Mouse (Mus musculus) liver, embryonic 14.5 days (tissue): Measurements from ENCODE around the gene E2f1.

Source experiments
- CTCF ChIP-seq: IDR thresholded peaks from 2 replicates; pipeline ENCODE4 v1.5.1; 2016; ENCODE audit warnings: antibody characterized with exemption, low read depth, control low read depth
- EP300 ChIP-seq: IDR thresholded peaks from 2 replicates; pipeline ENCODE4 v1.6.1; 2016; ENCODE audit warnings: antibody characterized with exemption, low read depth

GRCm38 (mm10) chr2:154614841-154615576, 45.3 kb upstream of the E2f1 start:
- TF ChIP-seq CTCF (no peak), EP300 (no peak)
